Mouse (Mus musculus) splenic B cell, adult 2 months (primary cell): ENCODE data around the gene Wipi1.

Source experiments
- DNase-seq: peaks from one replicate; pipeline ENCODE4 v3.0.0-alpha.2; 2011; ENCODE audit warnings: low read depth, low spot score
- H3K27me3 ChIP-seq: 2 replicates; pipeline ENCODE4 v1.6.1; 2012; ENCODE audit warnings: mild to moderate bottlenecking, low read length, moderate library complexity, mixed read lengths; ENCODE audit not compliant: control insufficient read depth, poor library complexity, insufficient read depth, severe bottlenecking
- H3K36me3 ChIP-seq: 2 replicates; pipeline ENCODE4 v1.6.1; 2012; ENCODE audit warnings: mild to moderate bottlenecking, low read length, moderate library complexity, mixed read lengths; ENCODE audit not compliant: control insufficient read depth, poor library complexity, insufficient read depth, severe bottlenecking

Gene Wipi1

DNA sequence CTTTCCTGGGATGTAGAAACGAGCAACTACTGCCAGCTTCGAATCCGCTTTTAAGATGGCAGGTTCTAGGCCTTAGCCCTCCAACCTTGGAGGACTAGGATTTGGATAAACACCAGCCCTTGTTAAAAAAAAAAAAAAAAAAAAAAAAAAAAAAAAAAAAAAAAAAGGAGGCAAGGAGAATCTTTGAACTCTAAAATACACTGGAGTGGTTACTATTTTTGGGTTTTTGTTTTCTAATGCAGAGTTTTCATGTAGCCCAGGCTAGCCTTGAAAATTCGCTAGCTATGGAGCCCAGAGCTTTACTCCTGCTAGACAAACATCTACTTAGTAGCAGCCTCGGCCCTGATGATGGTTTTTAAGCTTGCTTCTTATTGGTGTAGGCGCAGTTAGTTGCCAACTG lies 4.2 kb downstream of the Wipi1 start:
- DNase-seq = no peak
- Histone ChIP-seq H3K27me3 (no peaks in the 10 kb centered on the region), H3K36me3 (no peaks in the 10 kb centered on the region)

DNA sequence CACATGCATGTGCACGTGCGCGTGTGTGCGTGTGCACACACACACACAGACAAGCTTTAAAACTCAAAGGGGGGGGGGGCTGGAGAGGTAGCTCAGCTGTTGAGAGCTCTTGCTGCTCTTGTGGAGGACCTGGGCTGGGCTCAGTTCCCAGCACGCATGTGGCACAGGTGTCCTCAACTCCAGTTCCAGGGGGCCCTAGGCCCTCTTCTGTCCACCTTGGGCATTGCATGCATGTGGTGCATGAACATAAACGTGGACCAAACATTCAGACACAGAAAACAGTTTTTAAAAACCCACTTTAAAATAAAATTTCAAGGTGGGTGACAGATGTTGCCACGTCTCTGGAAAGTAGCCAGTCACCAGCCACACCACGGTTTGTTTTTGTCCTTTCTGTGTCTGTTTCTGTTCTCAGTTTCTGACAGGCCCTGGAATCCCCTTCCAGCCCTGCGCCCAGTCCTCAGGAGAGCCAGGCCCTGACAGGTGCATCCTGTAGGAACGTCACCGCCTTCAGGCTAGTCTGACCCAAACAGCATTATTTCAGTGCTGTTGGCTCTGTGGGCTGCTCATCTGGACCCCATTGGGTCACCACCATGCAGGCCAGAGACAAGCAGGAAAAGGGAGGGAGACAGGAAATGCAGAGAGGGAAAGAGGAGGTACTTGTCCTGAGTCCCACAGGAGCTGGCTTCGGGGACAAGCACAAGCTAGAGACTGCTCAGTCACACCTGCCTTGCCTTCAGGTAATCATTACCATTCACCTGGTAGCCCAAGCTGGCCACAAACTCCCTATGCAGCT lies 12.8 kb downstream of the Wipi1 start:
- DNase-seq = no peak
- Histone ChIP-seq H3K27me3 (no peaks in the 10 kb centered on the region), H3K36me3 (no peaks in the 10 kb centered on the region)

GRCm38 (mm10) chr11:109594761-109595160 lies 17.0 kb downstream of the Wipi1 start:
- H3K36me3 ChIP-seq = no peaks in the 10 kb centered on the region
- no peaks in the 10 kb centered on the region for H3K27me3 ChIP-seq
- DNase-seq = no peak

DNA sequence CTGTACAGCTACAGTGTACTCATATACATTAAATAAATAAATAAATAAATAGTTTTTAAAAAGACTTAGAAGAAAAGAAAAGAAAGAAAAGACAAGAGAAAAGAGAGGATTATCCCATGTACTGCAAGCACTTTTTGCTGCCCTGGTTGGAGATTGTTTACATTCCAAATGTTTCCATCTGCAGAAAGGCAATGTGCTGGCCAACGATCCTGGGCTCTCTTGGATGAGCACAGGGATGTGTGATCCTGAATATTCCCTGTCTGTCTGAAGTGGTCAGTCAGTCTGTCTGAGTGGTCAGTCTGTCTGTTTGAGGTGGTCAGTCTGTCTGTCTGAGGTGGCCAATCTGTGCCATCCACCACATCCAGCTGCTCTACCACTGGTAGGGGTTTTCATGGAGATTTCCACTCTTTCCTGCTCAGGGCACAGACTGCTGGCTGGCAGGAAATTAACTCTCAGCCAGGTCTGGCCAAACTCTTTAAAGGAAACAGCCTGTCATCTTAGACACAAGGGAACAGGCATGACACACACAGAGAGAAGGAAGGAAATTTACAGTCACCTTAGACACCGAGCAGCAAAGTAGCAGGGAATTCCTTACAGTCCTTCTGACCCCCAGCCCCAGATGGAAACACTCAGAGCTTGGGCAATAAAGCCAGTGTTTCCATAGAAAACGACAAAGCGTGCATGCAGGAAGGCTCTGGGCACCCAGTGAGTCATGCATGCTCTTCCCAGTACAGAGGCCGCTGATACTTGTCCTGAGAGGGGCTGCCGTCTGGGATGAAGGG lies 18.4 kb downstream of the Wipi1 start:
- H3K27me3 ChIP-seq = no peaks in the 10 kb centered on the region
- H3K36me3 ChIP-seq = no peaks in the 10 kb centered on the region
- DNase-seq = no peak

DNA sequence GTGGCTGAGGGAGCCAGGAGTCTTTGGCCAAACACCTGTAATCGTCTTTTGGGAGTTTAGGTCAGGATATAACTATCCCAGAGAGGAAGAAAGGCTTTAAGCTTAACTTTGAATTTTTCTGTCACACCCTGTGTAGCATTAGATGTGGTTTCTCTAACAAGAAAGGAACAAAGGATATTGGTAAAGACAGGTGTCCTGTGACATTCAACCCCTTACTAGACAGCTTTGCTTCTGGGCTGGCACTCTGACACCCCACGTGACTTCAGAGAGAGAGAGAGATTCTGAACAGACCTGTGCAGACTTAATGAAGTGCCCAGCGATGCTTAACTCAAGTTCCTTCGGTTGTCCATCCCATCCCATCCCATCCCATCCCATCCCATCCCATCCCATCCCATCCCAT lies 20.3 kb downstream of the Wipi1 start:
- H3K27me3 ChIP-seq = no peaks in the 10 kb centered on the region
- DNase-seq = no peak

GRCm38 (mm10) chr11:109590012-109590411 lies 21.8 kb downstream of the Wipi1 start:
- Histone ChIP-seq H3K36me3 (no peaks in the 10 kb centered on the region), H3K27me3 (no peaks in the 10 kb centered on the region)
- DNase-seq = no peak

More for the DNA sequence above, 20.3 kb downstream of the Wipi1 start:
- H3K36me3 ChIP-seq = no peaks in the 10 kb centered on the region

GRCm38 (mm10) chr11:109587638-109588374 lies 24.0 kb downstream of the Wipi1 start:
- no peaks in the 10 kb centered on the region for H3K36me3 ChIP-seq
- no peak for DNase-seq

DNA sequence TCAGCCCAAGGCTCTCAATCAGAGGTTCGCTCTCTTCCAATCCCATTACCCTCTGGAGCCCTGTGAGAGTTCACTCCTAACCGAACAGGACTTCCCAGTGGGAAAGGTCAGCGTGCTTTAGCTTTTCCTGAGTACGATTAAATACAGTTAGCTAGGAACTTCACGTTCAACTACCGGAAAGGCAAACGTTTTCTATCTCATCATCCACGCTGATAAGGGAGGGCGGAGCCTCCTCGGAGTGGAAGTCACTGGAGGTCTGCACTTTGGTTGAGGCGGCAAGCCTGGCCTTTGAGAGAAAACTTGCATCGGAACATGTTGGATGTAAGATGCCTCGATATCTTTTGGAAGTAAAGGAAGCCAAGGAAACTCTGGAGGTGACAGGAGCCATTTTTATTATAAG lies 24.7 kb downstream of the Wipi1 start:
- no peak for DNase-seq
- Histone ChIP-seq H3K36me3 (no peaks in the 10 kb centered on the region), H3K27me3 (no peaks in the 10 kb centered on the region)

More at GRCm38 (mm10) chr11:109587638-109588374, 24.0 kb downstream of the Wipi1 start:
- H3K27me3 ChIP-seq = no peaks in the 10 kb centered on the region

GRCm38 (mm10) chr11:109586424-109586823 lies 25.3 kb downstream of the Wipi1 start:
- no peaks in the 10 kb centered on the region for H3K36me3 ChIP-seq
- DNase-seq = no peak
- no peaks in the 10 kb centered on the region for H3K27me3 ChIP-seq

- peak; percentile 89 for DNase-seq
- H3K36me3 ChIP-seq = no peaks in the 10 kb centered on the region
- no peaks in the 10 kb centered on the region for H3K27me3 ChIP-seq
Measured at GRCm38 (mm10) chr11:109584843-109585713, 26.7 kb downstream of the Wipi1 start.

GRCm38 (mm10) chr11:109583986-109584385 lies 27.8 kb downstream of the Wipi1 start:
- DNase-seq = no peak
- H3K36me3 ChIP-seq = no peaks in the 10 kb centered on the region
- no peaks in the 10 kb centered on the region for H3K27me3 ChIP-seq

GRCm38 (mm10) chr11:109579999-109580398 lies 31.8 kb downstream of the Wipi1 start:
- H3K27me3 ChIP-seq = no peaks in the 10 kb centered on the region
- DNase-seq = no peak
- H3K36me3 ChIP-seq = no peaks in the 10 kb centered on the region

DNA sequence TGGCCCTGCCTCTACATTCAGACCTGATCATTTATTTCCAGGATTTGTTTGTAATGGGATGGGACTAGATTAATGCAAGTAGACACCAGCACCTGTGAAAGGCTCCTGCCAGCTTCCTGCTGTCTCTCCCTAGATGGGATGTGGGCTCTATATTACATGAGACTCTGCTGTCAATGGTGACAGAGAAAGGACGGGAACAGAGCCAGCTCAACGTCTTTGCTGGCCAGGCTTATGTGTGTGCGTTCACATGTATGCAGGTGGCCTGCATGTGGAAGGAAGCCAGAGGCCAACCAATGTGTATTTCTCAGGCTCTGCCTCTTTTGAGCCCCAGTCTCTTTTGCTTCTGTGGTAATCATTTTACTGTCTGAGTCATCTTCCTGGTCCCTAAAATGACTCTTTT lies 33.2 kb downstream of the Wipi1 start:
- DNase-seq = no peak
- H3K36me3 ChIP-seq = no peaks in the 10 kb centered on the region

DNA sequence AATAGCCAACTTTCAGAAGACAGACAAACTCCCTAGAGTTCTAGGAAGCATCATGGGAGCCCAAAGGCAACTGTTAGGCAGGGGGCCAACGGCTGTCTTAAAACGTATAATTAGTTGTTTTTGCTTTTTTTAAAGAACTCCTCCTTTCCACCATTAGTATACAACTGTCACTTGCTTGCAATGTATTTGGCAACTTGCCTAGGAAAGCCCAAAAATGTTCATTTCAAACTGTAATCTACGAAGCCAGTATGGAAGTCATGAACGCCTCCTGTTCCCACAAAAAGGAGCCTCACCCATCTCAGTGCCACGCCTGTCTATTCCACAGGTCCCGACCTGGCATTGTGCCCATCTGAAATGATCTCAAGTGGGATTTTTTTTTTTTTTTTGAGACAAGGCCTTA lies 35.9 kb downstream of the Wipi1 start:
- H3K36me3 ChIP-seq = no peaks in the 10 kb centered on the region
- DNase-seq = no peak
- H3K27me3 ChIP-seq = no peaks in the 10 kb centered on the region

More for the DNA sequence above, 33.2 kb downstream of the Wipi1 start:
- no peaks in the 10 kb centered on the region for H3K27me3 ChIP-seq
